Mouse (Mus musculus) neural tube, embryonic 13.5 days (tissue): ENCODE measurements at regions not wholly inside any gene's neighbourhood (a gene's known extent, or its start where the extent isn't known, plus 50 kb on each side); places are given as distances from the start of the nearest gene placed in this dataset.

Experiments used
- ATAC-seq: fragments of 200-750 bp; cut with Nextera tagmentation; 2 replicates; pipeline ENCODE4 v1.8.0; 2017; ENCODE audit warnings: low read depth, mild to moderate bottlenecking, moderate TSS enrichment, moderate library complexity
- H3K27ac ChIP-seq: fragments of 300-500 bp; sonication (generic); replicated peaks from 2 replicates; pipeline ENCODE4 v1.5.1; 2015; ENCODE audit warnings: moderate library complexity, mild to moderate bottlenecking, inconsistent platforms
- H3K27me3 ChIP-seq: fragments of 300-500 bp; sonication (generic); 2 replicates; pipeline ENCODE4 v1.6.1; 2015; ENCODE audit warnings: mild to moderate bottlenecking, inconsistent platforms
- H3K36me3 ChIP-seq: fragments of 300-500 bp; sonication (generic); 2 replicates; pipeline ENCODE4 v1.6.1; 2015; ENCODE audit warnings: mild to moderate bottlenecking, inconsistent platforms
- H3K4me1 ChIP-seq: fragments of 300-500 bp; sonication (generic); replicated peaks from 2 replicates; pipeline ENCODE4 v1.6.1; 2015; ENCODE audit warnings: inconsistent platforms
- H3K4me2 ChIP-seq: fragments of 300-500 bp; sonication (generic); 2 replicates; pipeline ENCODE4 v1.6.1; 2015; ENCODE audit warnings: inconsistent platforms, mild to moderate bottlenecking, moderate library complexity
- H3K4me3 ChIP-seq: fragments of 300-500 bp; sonication (generic); 2 replicates; pipeline ENCODE4 v1.5.1; 2015; ENCODE audit warnings: mild to moderate bottlenecking, inconsistent platforms
- H3K9ac ChIP-seq: fragments of 300-500 bp; sonication (generic); 2 replicates; pipeline ENCODE4 v1.6.1; 2015; ENCODE audit warnings: moderate library complexity, mild to moderate bottlenecking, inconsistent platforms
- H3K9me3 ChIP-seq: fragments of 300-500 bp; sonication (generic); 2 replicates; pipeline ENCODE4 v1.6.1; 2016; ENCODE audit warnings: inconsistent platforms
- WGBS: fragments of 180-500 bp; shearing (Covaris S2); methylation state at CpG from one replicate; pipeline ENCODE4 v1.1.7; 2015; 5-methylcytosine and 5-hydroxymethylcytosine counted together

GRCm38 (mm10) chr16:21351289-21351688 is 71.6 kb upstream of the Vps8 start:
- Histone ChIP-seq H3K27ac (no peak overlapping the region), H3K36me3 (no peaks in the 10 kb centered on the region), H3K4me1 (no peaks in the 10 kb centered on the region), H3K9ac (no peak overlapping the region), H3K27me3 (no peaks in the 10 kb centered on the region), H3K9me3 (no peaks in the 10 kb centered on the region), H3K4me2 (no peak overlapping the region), H3K4me3 (no peak overlapping the region)
- no peak for ATAC-seq
- WGBS, result 86% methylated on average over 3 of the region's 3 CpGs

GRCm38 (mm10) chr16:21353111-21353510 is 69.8 kb upstream of the Vps8 start:
- H3K4me3 ChIP-seq, result no peak overlapping the region
- no peaks in the 10 kb centered on the region for H3K4me1 ChIP-seq
- no peak for ATAC-seq
- WGBS, result 51% methylated on average over 5 of the region's 5 CpGs
- no peak overlapping the region for H3K4me2 ChIP-seq
- H3K27ac ChIP-seq, result no peak overlapping the region
- no peaks in the 10 kb centered on the region for H3K9me3 ChIP-seq
- no peaks in the 10 kb centered on the region for H3K27me3 ChIP-seq
- H3K36me3 ChIP-seq, result no peaks in the 10 kb centered on the region
- no peak overlapping the region for H3K9ac ChIP-seq

DNA sequence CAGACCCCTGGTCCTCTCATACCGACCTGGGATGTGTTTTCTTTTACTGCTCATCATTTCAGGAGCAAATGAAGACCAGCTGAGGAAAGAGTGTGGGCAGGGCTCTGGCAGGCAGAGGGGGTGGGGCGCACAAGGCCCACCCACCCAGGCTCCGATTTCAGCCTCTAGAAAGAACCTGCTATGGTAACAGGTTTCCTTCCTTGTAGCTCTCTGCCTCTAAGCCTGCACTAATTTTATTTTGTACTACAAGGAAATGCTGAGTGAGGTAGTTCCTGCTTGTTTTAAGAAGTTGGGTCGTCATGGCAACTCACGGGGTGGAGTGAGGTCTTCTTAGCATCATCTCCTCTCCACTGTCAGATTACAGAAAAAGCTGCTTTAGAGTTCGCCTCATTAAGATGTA is 69.4 kb upstream of the Vps8 start:
- 21% methylated on average over 6 of the region's 6 CpGs for WGBS
- no peak overlapping the region for H3K27ac ChIP-seq
- no peak overlapping the region for H3K4me3 ChIP-seq
- H3K9me3 ChIP-seq, result no peaks in the 10 kb centered on the region
- H3K4me2 ChIP-seq, result no peak overlapping the region
- no peak for ATAC-seq
- H3K9ac ChIP-seq, result no peak overlapping the region
- H3K36me3 ChIP-seq, result no peaks in the 10 kb centered on the region
- H3K27me3 ChIP-seq, result no peaks in the 10 kb centered on the region
- H3K4me1 ChIP-seq, result no peaks in the 10 kb centered on the region

- WGBS, result 81% methylated on average over 1 of the region's 1 CpGs
These were observed 67.3 kb upstream of the Vps8 start for GRCm38 (mm10) chr16:21355638-21356037.

DNA sequence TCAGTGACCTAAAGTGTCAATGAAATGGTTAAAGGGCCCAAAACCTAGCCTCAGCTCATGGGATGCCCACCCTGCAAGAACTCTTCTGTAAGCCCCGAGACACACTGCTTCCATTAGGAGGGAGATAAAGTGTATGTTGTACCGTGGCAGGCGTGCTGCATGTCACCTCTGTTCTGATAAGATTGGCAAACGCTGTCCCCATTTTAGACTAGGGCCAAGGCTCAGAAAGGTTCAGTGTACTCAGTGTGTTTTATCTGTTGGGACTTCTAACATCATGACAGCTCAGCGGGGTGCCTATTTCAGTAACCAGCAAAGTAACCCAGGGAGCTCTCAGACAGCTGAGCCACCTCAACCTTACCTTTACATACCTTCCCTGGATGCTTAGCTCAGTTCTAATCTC is 65.5 kb upstream of the Vps8 start:
- Histone ChIP-seq H3K9ac (no peak overlapping the region), H3K36me3 (no peaks in the 10 kb centered on the region), H3K4me2 (no peak overlapping the region), H3K27ac (no peak overlapping the region), H3K27me3 (no peaks in the 10 kb centered on the region), H3K9me3 (no peaks in the 10 kb centered on the region), H3K4me1 (peaks cover under 1% of the 10 kb centered on the region; the same call in 1 of the 2 replicates), H3K4me3 (no peak overlapping the region)
- WGBS, result 76% methylated on average over 5 of the region's 5 CpGs
- ATAC-seq, result no peak

More at GRCm38 (mm10) chr16:21355638-21356037, 67.3 kb upstream of the Vps8 start:
- no peak overlapping the region for H3K9ac ChIP-seq
- ATAC-seq, result no peak
- H3K4me1 ChIP-seq, result no peaks in the 10 kb centered on the region
- no peak overlapping the region for H3K4me2 ChIP-seq
- H3K27ac ChIP-seq, result no peak overlapping the region
- no peaks in the 10 kb centered on the region for H3K27me3 ChIP-seq
- H3K4me3 ChIP-seq, result no peak overlapping the region
- no peaks in the 10 kb centered on the region for H3K36me3 ChIP-seq
- no peaks in the 10 kb centered on the region for H3K9me3 ChIP-seq

GRCm38 (mm10) chr16:21358313-21358920 is 64.5 kb upstream of the Vps8 start:
- WGBS, result 67% methylated on average over 12 of the region's 12 CpGs
- Histone ChIP-seq H3K9ac (no peak overlapping the region), H3K36me3 (no peaks in the 10 kb centered on the region), H3K9me3 (no peaks in the 10 kb centered on the region), H3K27ac (no peak overlapping the region), H3K27me3 (no peaks in the 10 kb centered on the region), H3K4me3 (no peak overlapping the region), H3K4me1 (peaks cover 10% of the 10 kb centered on the region), H3K4me2 (no peak overlapping the region)
- no peak for ATAC-seq

GRCm38 (mm10) chr16:21359459-21359858 is 63.5 kb upstream of the Vps8 start:
- no peak overlapping the region for H3K4me3 ChIP-seq
- no peak overlapping the region for H3K4me2 ChIP-seq
- WGBS, result 73% methylated on average over 4 of the region's 4 CpGs
- H3K36me3 ChIP-seq, result no peaks in the 10 kb centered on the region
- no peak overlapping the region for H3K27ac ChIP-seq
- H3K9ac ChIP-seq, result no peak overlapping the region
- H3K9me3 ChIP-seq, result no peaks in the 10 kb centered on the region
- no peak for ATAC-seq
- H3K27me3 ChIP-seq, result no peaks in the 10 kb centered on the region
- H3K4me1 ChIP-seq, result peaks cover 12% of the 10 kb centered on the region

- ATAC-seq, result no peak
- H3K4me3 ChIP-seq, result no peak overlapping the region
- peaks cover 12% of the 10 kb centered on the region for H3K4me1 ChIP-seq
- no peak overlapping the region for H3K9ac ChIP-seq
- no peak overlapping the region for H3K27ac ChIP-seq
- no peaks in the 10 kb centered on the region for H3K9me3 ChIP-seq
- no peak overlapping the region for H3K4me2 ChIP-seq
- WGBS, result 47% methylated on average over 2 of the region's 2 CpGs
- H3K27me3 ChIP-seq, result no peaks in the 10 kb centered on the region
- no peaks in the 10 kb centered on the region for H3K36me3 ChIP-seq
These were observed 61.5 kb upstream of the Vps8 start for GRCm38 (mm10) chr16:21361406-21361805.

DNA sequence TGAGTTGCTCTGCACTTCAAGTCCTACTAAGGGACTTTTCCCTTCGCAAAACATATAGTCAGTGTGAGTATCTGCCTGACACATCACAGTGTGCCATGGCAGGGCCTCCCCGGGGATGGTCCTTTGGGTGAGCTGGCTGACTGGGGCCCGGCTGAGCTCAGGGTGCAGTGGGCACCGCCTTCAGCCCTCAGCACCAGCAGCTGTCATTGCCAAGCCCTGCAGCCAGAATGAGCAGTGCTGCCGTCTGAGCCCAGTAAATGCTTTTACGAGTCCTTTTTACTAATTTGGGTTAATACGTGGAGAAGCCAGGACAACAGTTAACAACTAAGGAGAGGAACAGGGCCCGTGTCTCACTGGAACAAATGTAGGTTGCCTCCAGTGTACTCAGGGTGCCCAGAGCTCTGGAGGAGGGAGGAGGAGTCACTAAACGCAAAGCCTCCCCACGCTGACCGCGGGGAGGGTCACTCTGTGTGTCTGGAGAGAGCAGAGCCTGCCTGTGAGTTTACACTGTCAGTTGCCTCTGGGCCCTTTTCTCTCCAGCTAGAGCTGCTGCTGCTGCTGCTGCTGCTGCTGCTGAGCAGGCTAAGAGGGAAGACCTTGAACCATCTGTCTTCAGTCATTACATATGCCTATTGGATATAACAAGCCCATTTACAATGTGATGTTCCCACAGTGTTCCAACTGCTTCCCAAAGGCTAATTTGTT is 60.1 kb upstream of the Vps8 start:
- no peaks in the 10 kb centered on the region for H3K36me3 ChIP-seq
- peak; percentile 51 for ATAC-seq
- H3K27me3 ChIP-seq, result no peaks in the 10 kb centered on the region
- H3K4me1 ChIP-seq, result peaks cover 12% of the 10 kb centered on the region
- 0 out of 2 replicates have a peak overlapping the region, but pooled peaks have one; percentile 38 for H3K9ac ChIP-seq
- WGBS, result 33% methylated on average over 12 of the region's 12 CpGs
- H3K27ac ChIP-seq, result peak overlapping the region; percentile 59; the same call in 1 of the 2 replicates
- H3K4me2 ChIP-seq, result no peak overlapping the region
- H3K4me3 ChIP-seq, result no peak overlapping the region
- no peaks in the 10 kb centered on the region for H3K9me3 ChIP-seq

DNA sequence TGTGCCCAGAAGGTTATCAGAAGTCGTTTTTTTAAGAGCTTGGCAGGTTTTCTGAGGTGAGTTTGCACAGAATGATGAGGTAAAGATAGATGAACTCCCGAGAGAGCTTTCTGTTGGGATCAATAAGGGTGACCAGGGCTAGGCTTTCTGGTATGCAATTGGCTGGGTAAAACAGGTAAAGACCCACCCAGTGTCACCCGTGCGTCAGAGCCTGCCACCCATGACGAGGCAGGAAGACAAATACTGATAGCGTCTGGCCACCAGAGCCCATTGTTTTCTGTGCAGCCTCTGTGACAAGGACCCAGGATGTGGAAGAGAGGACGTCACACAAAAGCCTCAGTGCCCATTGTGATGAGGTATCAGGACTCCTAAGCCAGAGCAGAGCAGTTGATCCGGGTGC is 58.0 kb upstream of the Vps8 start:
- Histone ChIP-seq H3K9ac (no peak overlapping the region), H3K27ac (no peak overlapping the region), H3K27me3 (no peaks in the 10 kb centered on the region), H3K9me3 (no peaks in the 10 kb centered on the region), H3K4me1 (peaks cover 12% of the 10 kb centered on the region), H3K4me3 (no peak overlapping the region), H3K36me3 (no peaks in the 10 kb centered on the region), H3K4me2 (no peak overlapping the region)
- no peak for ATAC-seq
- WGBS, result 52% methylated on average over 8 of the region's 8 CpGs

GRCm38 (mm10) chr16:21367449-21367848 is 55.5 kb upstream of the Vps8 start:
- ATAC-seq, result no peak
- 40% methylated on average over 8 of the region's 8 CpGs for WGBS
- Histone ChIP-seq H3K27ac (no peak overlapping the region), H3K9me3 (no peaks in the 10 kb centered on the region), H3K4me2 (no peak overlapping the region), H3K4me3 (no peak overlapping the region), H3K4me1 (peaks cover 11% of the 10 kb centered on the region), H3K36me3 (no peaks in the 10 kb centered on the region), H3K9ac (no peak overlapping the region), H3K27me3 (no peaks in the 10 kb centered on the region)

GRCm38 (mm10) chr16:21368821-21369220 is 54.1 kb upstream of the Vps8 start:
- peaks cover 9% of the 10 kb centered on the region for H3K4me1 ChIP-seq
- H3K4me2 ChIP-seq, result no peak overlapping the region
- H3K27ac ChIP-seq, result no peak overlapping the region
- ATAC-seq, result no peak
- H3K4me3 ChIP-seq, result no peak overlapping the region
- no peaks in the 10 kb centered on the region for H3K9me3 ChIP-seq
- no peaks in the 10 kb centered on the region for H3K36me3 ChIP-seq
- WGBS, result 87% methylated on average over 1 of the region's 1 CpGs
- H3K27me3 ChIP-seq, result no peaks in the 10 kb centered on the region
- no peak overlapping the region for H3K9ac ChIP-seq
